Mouse (Mus musculus) small intestine, adult 2 months (tissue): ENCODE results near the gene Hpcal4.

Experiments
- CTCF ChIP-seq: fragments of 200-500 bp; IDR thresholded peaks from 2 replicates; pipeline ENCODE4 v1.5.1; 2012; ENCODE audit warnings: low read depth, mild to moderate bottlenecking, control low read depth, inconsistent platforms, low read length, moderate library complexity, mixed read lengths; ENCODE audit not compliant: insufficient replicate concordance, insufficient read length; ENCODE audit errors: extremely low read depth
- POLR2A ChIP-seq: fragments of 200-500 bp; IDR thresholded peaks from 2 replicates; pipeline ENCODE4 v1.6.1; 2012; ENCODE audit warnings: low read depth, mild to moderate bottlenecking, control low read depth, inconsistent platforms, low read length, moderate library complexity

DNA sequence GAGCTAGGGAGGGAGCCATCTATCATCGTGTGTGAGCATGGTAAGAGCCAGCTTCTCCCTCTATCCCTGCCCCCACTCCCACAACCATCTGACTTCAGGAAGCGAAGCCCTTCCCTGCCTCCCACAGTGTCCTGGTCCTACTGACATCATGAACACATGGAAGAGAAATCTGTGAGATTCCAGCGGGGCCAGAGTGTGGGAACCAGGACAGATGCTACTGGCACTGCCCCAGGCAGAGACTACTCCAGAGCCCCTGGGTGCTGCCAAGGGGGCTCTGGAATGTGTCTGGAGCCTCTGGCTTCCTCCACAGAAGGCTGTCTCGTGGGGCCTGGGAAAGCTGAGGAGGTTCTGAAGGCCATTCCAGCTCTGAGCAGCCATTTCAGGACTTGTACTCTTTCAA, 44.7 kb downstream of the Hpcal4 start:
- TF ChIP-seq POLR2A (no peak), CTCF (no peak)
